Mouse (Mus musculus) C2C12 (cell line): ENCODE data around the gene Lrmda.

Source experiments
- CTCF ChIP-seq: IDR thresholded peaks from one replicate; pipeline ENCODE4 v1.5.1; 2011; ENCODE audit not compliant: control insufficient read depth, insufficient read depth, insufficient read length
- MYOD1 ChIP-seq: IDR thresholded peaks from one replicate; pipeline ENCODE4 v1.6.1; 2011; ENCODE audit warnings: low read depth; ENCODE audit not compliant: control insufficient read depth, insufficient read length
- USF1 ChIP-seq: IDR thresholded peaks from one replicate; pipeline ENCODE4 v1.6.1; 2011; ENCODE audit warnings: low read depth, mild to moderate bottlenecking, control low read depth, moderate library complexity

DNA sequence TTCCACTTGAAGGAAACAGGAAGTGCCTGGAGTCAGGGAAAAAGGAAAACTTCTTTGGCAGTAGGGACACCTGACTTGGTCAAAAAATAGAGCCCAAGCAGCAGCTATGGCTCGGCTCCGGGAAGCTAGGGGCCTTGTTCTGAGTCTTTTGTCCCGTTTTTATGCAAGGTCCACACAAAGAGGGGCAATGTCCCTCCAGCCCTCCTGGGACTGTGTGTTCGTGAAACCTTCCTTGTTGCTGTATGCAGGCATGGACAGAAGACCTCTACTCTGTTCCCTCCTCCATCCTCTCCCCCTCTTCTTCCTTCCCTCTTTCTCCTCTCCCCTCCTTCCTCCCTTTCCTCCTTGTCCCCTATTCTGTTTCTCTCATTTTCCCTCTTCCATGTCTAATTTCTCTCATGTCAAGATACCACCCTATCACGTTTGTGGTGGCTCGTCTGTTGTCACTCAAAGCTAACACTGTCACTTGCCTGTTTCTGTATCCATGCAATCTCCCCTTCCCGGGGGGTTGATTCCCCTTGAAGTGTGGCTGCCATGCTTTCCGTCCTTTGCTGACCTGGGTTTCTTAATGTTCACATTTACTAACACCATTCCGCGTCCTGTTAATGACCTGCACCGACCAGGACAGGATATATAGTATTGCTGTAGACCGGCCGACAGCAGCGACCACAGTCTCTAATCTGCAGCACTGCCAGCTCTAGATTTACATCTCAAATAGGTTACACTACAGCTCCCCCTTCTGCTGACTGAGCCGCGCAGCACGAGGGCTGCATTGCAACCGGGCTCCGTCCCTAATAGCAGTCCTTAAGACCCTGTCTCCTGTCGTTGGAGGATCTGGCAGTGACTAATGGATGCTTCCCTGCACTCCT lies 788.4 kb downstream of the Lrmda start:
- TF ChIP-seq CTCF (peak; percentile 80), USF1 (no peak), MYOD1 (no peak)
